Mouse (Mus musculus) spleen, postnatal 36 days (tissue): ENCODE results near the gene Sike1.

ENCODE experiments used
- DNase-seq, 2 experiments: peaks; one replicate each; pipeline ENCODE4 v3.0.0; 2022; ENCODE audit warnings: low spot score in 2 of 2, mixed read lengths in 1 of 2

Gene Sike1

GRCm38 (mm10) chr3:103026174-103026573 lies 30.7 kb downstream of the Sike1 start:
- DNase-seq = peak in 1 of 2 experiments; percentile 22

- DNase-seq = no peak
Measured at GRCm38 (mm10) chr3:103040285-103040684, 44.8 kb downstream of the Sike1 start.

- DNase-seq = no peak
Measured at GRCm38 (mm10) chr3:103040861-103041379, 45.4 kb downstream of the Sike1 start.

- no peak for DNase-seq
Measured at GRCm38 (mm10) chr3:103056016-103056595, 60.6 kb downstream of the Sike1 start.

GRCm38 (mm10) chr3:103057752-103058151 lies 62.2 kb downstream of the Sike1 start:
- no peak for DNase-seq
